Mouse (Mus musculus) limb, embryonic 14.5 days (tissue): ENCODE data around the gene Aak1. TPM values are rescaled to one million over a fixed set of nuclear protein-coding genes. Genes with fewer than 3 reads are reported as not detected.

ENCODE experiments used
- ATAC-seq: fragments of 200-750 bp; cut with Nextera tagmentation; 2 replicates; pipeline ENCODE4 v1.8.0; 2017; ENCODE audit warnings: low read depth, moderate number of reproducible peaks, moderate TSS enrichment; ENCODE audit not compliant: low FRiP score
- DNase-seq: peaks from one replicate; pipeline ENCODE4 v3.0.0-alpha.2; 2015; ENCODE audit warnings: low spot score
- H3K27ac ChIP-seq: fragments of 300-500 bp; sonication (generic); replicated peaks from 2 replicates; pipeline ENCODE4 v1.5.1; 2014; ENCODE audit warnings: low read depth, mild to moderate bottlenecking, low read length, moderate library complexity, mixed read lengths
- H3K27me3 ChIP-seq: fragments of 300-500 bp; sonication (generic); 2 replicates; pipeline ENCODE4 v1.6.1; 2014; ENCODE audit warnings: low read length, mixed read lengths; ENCODE audit not compliant: control insufficient read depth, insufficient read depth
- H3K36me3 ChIP-seq: fragments of 300-500 bp; sonication (generic); 2 replicates; pipeline ENCODE4 v1.6.1; 2014; ENCODE audit warnings: mild to moderate bottlenecking, low read length, moderate library complexity, mixed read lengths; ENCODE audit not compliant: control insufficient read depth, insufficient read depth
- H3K4me1 ChIP-seq: fragments of 300-500 bp; sonication (generic); 2 replicates; pipeline ENCODE4 v1.6.1; 2014; ENCODE audit warnings: antibody characterized with exemption, low read length, mixed read lengths; ENCODE audit not compliant: control insufficient read depth, insufficient read depth
- H3K4me2 ChIP-seq: fragments of 300-500 bp; sonication (generic); replicated peaks from 2 replicates; pipeline ENCODE4 v1.6.1; 2014; ENCODE audit warnings: low read depth, mild to moderate bottlenecking, low read length, moderate library complexity; ENCODE audit not compliant: severe bottlenecking
- H3K4me3 ChIP-seq: fragments of 300-500 bp; sonication (generic); replicated peaks from 2 replicates; pipeline ENCODE4 v1.5.1; 2014; ENCODE audit warnings: low read length
- H3K9ac ChIP-seq: fragments of 300-500 bp; sonication (generic); 2 replicates; pipeline ENCODE4 v1.6.1; 2014; ENCODE audit warnings: mild to moderate bottlenecking, low read depth, low read length, moderate library complexity; ENCODE audit not compliant: severe bottlenecking
- H3K9me3 ChIP-seq: fragments of 300-500 bp; sonication (generic); 2 replicates; pipeline ENCODE4 v1.6.1; 2016; ENCODE audit warnings: low read length; ENCODE audit not compliant: control insufficient read depth
- POLR2A ChIP-seq: fragments of 200-500 bp; IDR thresholded peaks from 2 replicates; pipeline ENCODE4 v1.8.0; 2012; ENCODE audit warnings: inconsistent platforms, mild to moderate bottlenecking, moderate library complexity, borderline replicate concordance; ENCODE audit not compliant: insufficient read depth, insufficient read length; ENCODE audit errors: extremely low read depth
- WGBS: fragments of 180-500 bp; shearing (Covaris S2); extraction: QIAGEN DNeasy Blood & Tissue Kit; methylation state at CpG from one replicate; pipeline ENCODE4 v1.1.7; 2014; 5-methylcytosine and 5-hydroxymethylcytosine counted together
- polyA plus RNA-seq, 2 experiments: library from polyadenylated mRNA; depleted of rRNA in 1 of 2; stranded (reverse) in 1 of 2; unstranded in 1 of 2; fragments of >200 nt; fragmentation: Nextera tagmentation in 1 of 2; extraction: Ambion mirVana in 1 of 2; gene quantifications; 2 replicates each; pipeline versions ENCODE4 v1.2.1 to v1.2.3; 2012 to 2014

Aak1 gene
- polyA plus RNA-seq, 2 experiments = 19.8 to 24.7 TPM

GRCm38 (mm10) chr6:86849692-86850445 lies 552 bp downstream of the Aak1 start:
- under 1% methylated on average over 34 of the region's 36 CpGs for WGBS
- peak overlapping the region; percentile 54 for H3K4me2 ChIP-seq
- ATAC-seq = peak; percentile 57
- H3K27me3 ChIP-seq = no peaks in the 10 kb centered on the region
- TF ChIP-seq POLR2A = no peak
- H3K36me3 ChIP-seq = peaks cover 10% of the 10 kb centered on the region; the same call in 1 of the 2 replicates
- peaks cover 23% of the 10 kb centered on the region for H3K4me1 ChIP-seq
- H3K9me3 ChIP-seq = no peaks in the 10 kb centered on the region
- peak; percentile 25 for DNase-seq
- H3K27ac ChIP-seq = peak overlapping the region; percentile 91
- peak overlapping the region; percentile 79 for H3K9ac ChIP-seq
- H3K4me3 ChIP-seq = peak overlapping the region; percentile 92

GRCm38 (mm10) chr6:86850588-86850987 lies 1.3 kb downstream of the Aak1 start:
- DNase-seq = no peak
- peak overlapping the region; percentile 91; the same call in 1 of the 2 replicates for H3K27ac ChIP-seq

GRCm38 (mm10) chr6:86851561-86851960 lies 2.2 kb downstream of the Aak1 start:
- Histone ChIP-seq H3K4me3 (peak overlapping the region; percentile 92; the same call in 1 of the 2 replicates), H3K27me3 (no peaks in the 10 kb centered on the region), H3K9ac (peak overlapping the region; percentile 79), H3K27ac (no peak overlapping the region), H3K4me2 (peak overlapping the region; percentile 54), H3K9me3 (no peaks in the 10 kb centered on the region), H3K4me1 (peaks cover 23% of the 10 kb centered on the region), H3K36me3 (peaks cover 21% of the 10 kb centered on the region; the same call in 1 of the 2 replicates)
- DNase-seq (no peak), ATAC-seq (no peak)
- WGBS = 63% methylated on average over 1 of the region's 1 CpGs
- no peak for TF ChIP-seq POLR2A

More at GRCm38 (mm10) chr6:86850588-86850987, 1.3 kb downstream of the Aak1 start:
- H3K4me2 ChIP-seq = peak overlapping the region; percentile 54
- H3K27me3 ChIP-seq = no peaks in the 10 kb centered on the region
- H3K4me3 ChIP-seq = peak overlapping the region; percentile 92
- peaks cover 23% of the 10 kb centered on the region for H3K4me1 ChIP-seq
- no peak for ATAC-seq
- peaks cover 11% of the 10 kb centered on the region; the same call in 1 of the 2 replicates for H3K36me3 ChIP-seq
- 23% methylated on average over 4 of the region's 4 CpGs for WGBS
- H3K9ac ChIP-seq = peak overlapping the region; percentile 79
- no peak for TF ChIP-seq POLR2A
- no peaks in the 10 kb centered on the region for H3K9me3 ChIP-seq

- Histone ChIP-seq H3K9ac (no peak overlapping the region), H3K4me3 (no peak overlapping the region), H3K36me3 (peaks cover 22% of the 10 kb centered on the region; the same call in 1 of the 2 replicates), H3K4me1 (peaks cover 20% of the 10 kb centered on the region), H3K27me3 (no peaks in the 10 kb centered on the region), H3K27ac (no peak overlapping the region), H3K9me3 (no peaks in the 10 kb centered on the region), H3K4me2 (no peak overlapping the region)
- TF ChIP-seq POLR2A = no peak
- no peak for DNase-seq
- ATAC-seq = no peak
- 92% methylated on average over 3 of the region's 3 CpGs for WGBS
Observed at GRCm38 (mm10) chr6:86853928-86854327, 4.6 kb downstream of the Aak1 start.

GRCm38 (mm10) chr6:86854941-86855340 lies 5.6 kb downstream of the Aak1 start:
- Histone ChIP-seq H3K9ac (no peak overlapping the region), H3K4me2 (no peak overlapping the region), H3K27ac (no peak overlapping the region), H3K36me3 (peaks cover 31% of the 10 kb centered on the region; the same call in 1 of the 2 replicates), H3K4me1 (peaks cover 20% of the 10 kb centered on the region), H3K4me3 (no peak overlapping the region), H3K9me3 (no peaks in the 10 kb centered on the region), H3K27me3 (no peaks in the 10 kb centered on the region)
- 92% methylated on average over 4 of the region's 4 CpGs for WGBS
- TF ChIP-seq POLR2A = no peak
- no peak for ATAC-seq
- DNase-seq = no peak
